Mouse (Mus musculus) cerebellum, adult 11-12 months (tissue): ENCODE results near the gene Kcne2.
A peak's percentile ranks its signal among the peaks of the same experiment; 100 is the strongest.

Experiments
- DNase-seq: peaks from one replicate; pipeline ENCODE4 v3.0.0; 2022

Gene Kcne2

DNA sequence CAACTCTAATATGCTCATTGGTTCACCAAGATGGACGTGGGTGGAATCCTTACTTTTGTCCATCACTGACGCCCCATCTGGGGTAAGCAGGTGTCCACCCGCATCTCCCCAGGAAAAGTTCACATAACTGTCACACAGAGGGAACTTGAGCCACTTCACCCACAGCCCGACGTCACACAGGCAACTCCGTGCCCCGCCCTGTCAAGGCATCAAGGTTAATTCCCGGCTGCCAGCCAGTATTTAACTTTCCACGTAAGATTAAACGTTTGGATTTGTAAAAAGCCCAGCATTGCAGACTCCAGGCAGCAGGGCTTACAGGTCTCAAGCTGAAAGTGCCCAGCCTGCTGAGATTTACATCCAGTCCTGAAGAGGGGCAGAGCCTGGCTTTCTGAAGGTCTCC, at the start of gene Kcne2:
TSS of gene Kcne2 (plus strand) at position 289 of the 400 bp plus-strand sequence.
- DNase-seq, result no peak

DNA sequence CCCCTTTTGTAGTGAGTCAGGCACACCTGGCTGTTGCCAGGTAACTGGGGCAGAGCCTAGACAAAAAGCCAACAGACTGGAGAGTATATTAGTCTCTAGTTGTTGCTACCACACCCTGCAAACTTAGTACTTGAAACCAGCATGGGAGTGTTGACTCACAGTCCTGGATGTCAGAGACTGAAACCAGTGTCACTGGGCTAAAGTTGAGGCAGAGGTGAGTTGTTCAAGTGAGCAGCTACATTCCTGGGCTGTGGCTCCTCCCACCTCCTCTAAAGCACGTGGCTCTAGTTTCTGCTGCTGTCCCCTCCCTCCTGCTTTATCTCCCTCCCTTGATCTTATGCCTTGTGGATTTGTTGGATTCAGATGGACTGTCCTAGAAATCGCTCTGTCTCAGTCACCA, 46.3 kb upstream of the Kcne2 start:
- no peak for DNase-seq

DNA sequence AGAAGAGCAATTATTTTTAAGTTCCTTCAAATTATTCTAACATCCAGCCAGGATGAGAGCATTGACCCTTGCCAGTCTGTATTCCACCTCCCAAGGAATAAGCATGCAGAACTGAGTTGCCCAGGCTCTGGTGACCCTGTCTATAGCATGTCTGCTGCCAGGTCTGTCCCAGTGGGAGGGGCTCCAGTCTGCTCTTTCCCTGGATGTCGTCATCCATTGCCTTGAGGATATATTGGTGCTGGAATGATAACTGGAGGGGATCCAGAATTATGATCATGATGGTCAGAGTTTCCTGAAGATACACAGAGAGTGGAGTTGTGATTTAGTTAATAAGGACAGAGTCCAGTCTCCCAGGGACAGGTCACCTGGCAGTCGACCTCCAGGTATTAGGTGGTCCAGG, 45.2 kb upstream of the Kcne2 start:
- DNase-seq, result no peak

DNA sequence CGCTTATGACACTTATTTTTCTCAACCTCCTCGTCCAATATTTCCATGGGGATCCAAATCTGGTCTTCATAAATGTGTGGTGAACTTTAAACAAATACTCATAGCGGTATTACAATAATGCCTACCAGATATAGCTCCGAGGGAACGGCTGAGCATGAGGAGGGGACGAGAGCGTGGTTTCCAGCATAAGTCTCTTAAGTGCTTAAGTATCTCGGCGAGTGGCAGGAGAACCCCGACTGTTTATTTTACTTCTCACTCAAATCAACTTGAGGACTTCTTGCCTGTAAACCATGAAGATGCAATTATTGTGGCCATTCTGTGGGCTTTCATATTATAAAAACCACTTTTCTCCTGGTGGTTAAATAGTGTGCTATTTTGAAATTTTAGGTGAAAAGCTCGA, 44.5 kb upstream of the Kcne2 start:
- no peak for DNase-seq

DNA sequence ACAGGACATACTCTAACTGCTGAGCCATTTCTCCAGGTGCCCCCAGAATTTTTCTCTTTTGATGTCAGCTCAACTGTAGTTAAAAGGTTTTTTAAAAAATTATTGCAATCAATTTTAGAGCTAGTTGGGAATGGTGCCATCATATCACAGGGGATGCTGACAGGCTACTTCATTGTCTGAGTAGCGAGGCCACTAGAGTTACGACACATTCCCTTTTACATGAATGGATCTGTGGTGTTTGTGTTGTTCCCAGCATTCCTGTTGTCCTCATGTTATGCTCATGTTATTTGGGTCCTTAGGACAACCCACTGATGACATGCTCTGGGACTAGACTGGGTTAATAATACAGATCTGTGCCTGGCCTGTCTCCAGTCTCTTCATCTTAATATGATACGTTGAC, 42.5 kb upstream of the Kcne2 start:
- no peak for DNase-seq

DNA sequence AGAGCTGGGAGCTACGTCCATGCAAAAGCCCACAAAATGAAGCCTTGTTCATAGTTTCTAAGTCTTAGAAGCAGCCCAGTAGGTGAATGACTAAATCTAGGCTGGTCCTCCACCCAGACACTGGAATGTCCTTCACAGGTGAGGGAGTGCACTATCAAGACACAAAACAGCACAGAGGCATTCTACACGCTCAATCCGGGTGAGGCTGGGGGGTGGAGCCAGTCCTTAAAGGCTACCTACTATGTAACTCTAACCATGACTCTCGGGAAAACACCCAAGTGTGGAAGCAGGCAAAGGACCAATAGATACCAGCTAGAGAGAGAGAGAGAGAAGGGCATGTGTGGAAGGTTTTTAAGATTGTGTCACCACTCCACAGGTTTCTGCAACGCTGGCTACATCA, 41.7 kb upstream of the Kcne2 start:
- no peak for DNase-seq

DNA sequence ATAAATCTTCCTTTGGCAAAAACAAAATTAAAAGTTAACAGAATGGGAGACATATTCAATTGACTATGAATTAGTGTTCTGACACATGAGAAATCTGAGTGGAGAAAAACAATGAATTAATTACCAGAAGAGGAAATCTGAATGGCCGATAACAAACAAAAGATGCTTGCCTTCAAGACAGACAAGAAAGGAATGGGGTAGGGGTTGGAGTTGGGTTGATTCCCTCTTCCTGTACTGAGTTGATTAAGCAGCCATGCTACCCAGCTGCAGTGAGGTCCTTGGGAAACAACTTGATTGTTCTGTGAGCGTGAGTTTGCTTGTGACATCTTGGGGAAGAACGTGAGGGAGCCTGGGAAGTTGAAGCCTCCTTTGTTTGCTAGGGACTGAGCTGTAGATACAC, 37.9 kb upstream of the Kcne2 start:
- DNase-seq, result no peak

DNA sequence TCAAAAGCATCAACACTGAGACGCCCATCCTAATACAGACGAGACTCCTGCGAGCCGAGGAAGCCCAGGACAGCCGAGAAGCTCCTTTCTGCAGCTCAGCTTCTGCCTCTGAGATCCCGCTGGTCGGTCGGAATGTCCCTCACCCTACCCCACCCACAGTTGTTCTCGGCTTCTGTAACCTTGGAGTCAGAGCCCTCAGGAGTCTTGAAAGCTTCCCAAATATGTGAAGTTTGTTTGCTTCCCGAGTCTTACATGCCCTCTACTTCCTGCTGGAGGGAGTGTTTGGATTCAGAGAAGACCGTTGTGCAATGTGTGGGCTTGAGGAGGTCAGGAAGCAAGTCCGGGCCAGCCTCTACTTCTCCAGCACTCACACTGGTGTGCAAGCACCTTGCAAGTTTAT, 24.3 kb upstream of the Kcne2 start:
- DNase-seq, result no peak

DNA sequence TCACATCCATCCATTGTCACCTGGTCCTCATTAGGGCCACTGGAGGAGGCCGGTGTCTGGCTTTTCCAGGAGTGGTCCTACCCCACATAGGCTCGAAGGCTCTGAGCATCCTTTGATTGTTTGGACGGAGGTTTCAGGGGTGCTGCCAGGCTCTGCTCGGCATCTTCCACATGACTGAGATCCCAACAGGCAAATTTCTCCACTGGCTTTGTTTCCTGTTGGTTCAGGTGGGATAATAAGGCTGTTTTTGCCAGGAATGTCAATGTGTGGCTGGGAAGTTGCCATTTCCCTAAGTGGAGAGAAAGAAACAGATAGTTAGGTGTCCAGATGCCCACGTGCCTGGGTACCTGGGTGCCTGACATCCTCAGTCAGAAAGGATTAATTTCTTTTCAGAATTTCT, 17.7 kb upstream of the Kcne2 start:
- DNase-seq, result no peak

DNA sequence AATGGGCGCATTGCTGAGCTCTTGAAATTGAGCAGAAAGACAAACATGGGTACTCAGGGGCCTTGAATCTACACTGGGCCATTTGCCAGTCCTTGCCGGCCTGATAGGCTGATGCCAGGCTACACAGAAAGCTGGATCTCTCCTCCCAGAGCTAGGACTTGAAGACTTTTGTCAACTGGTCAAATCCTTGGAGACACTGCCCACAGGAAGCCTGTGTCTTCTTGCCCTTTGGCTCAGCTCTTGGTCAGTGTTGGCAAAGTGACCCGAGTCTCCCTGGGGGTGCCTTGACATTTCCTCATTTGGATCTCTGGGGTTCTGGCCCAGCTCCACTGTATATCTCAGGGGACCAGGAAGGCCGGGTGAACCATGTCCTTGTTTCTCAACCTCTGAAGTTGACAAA, 16.7 kb upstream of the Kcne2 start:
- no peak for DNase-seq

DNA sequence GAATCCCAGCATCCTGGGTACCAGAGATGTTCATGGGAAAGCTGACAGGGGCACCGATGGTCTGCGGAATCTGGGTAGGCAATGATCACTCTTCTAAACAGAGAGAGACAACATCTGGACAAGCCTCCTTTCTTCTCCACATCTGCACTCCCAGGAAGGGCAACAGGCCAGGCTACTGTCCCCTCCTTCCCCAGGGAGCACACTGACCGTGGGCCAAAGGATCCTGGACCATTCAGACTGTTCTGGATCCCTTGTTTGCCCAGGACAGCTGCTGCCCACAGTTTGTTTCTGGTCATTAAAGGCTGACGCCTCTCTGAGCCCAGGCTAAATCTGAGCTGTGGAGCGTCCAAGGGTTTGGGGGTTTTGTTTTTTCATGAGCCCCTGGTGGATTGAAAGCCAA, 9.5 kb upstream of the Kcne2 start:
- no peak for DNase-seq

DNA sequence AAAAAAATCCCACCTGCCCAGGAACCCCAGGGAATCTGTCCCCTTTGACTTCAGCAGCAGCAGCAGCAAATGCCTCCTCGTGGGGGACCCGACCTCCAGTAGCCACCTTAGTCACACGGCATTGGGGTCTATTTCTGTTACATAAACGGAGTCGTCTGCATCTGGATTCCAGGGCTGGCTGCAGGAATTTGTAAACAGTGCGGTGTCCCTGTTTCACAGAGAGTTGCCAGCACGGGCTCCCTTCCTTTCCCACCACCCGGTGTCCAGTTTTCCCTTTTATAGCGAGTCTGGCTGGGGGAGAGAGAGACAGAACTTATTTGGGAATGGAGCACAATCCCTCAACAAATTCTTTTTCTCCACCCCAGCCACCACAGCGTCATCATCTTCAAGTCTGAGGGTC, 7.1 kb upstream of the Kcne2 start:
- no peak for DNase-seq

DNA sequence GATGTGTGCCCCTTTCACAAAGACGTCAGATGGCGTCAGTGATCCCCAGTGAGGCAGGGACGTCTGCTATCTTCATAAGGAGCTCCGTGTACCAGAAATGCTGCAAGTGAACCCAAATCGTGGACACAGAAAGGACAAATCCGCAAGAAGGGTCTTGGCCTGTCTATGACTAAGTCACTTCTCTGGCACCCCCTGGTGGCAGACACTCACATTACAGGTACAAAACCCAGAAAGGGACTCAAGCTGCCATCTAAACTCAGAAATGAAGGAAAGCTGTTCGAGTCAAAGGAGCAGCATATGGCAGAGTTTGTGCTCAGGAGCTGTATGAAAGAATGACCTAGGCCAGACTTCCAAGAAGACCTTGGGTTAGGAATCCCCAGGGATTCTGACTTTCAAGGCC, 5.6 kb upstream of the Kcne2 start:
- DNase-seq, result peak; percentile 70

DNA sequence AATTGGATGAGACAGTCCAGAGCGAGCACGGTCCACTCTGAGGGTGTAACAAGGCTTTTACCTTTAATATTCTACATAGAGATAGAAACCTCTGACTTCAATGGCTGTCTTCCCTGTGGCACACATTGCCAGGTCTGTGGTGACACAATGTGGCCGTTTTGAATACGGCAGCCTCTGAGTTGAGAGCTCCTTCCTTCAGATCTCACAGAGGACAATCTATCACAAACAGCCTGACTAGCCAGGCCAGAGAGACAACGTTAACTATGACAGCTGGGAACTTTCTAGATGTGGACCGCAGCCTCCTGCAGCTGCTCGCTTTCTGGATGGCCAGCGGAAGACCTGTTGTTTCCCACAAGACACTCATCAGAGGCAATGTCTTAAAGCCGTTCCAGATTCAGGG, 3.4 kb upstream of the Kcne2 start:
- no peak for DNase-seq

DNA sequence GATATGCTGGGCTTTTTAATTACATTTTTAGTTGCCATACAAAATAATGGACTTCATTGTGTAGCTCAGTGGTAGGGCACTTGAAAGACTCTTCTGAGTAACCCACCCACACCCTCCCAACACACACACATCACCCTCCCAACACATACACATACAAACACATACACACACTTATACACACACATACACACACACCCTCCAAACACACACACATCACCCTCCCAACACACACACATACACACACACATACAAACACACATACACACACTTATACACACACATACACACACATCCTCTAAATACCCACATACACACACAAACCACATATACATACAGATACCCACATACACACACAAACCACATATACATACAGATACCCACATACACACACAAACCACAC, 2.1 kb upstream of the Kcne2 start:
- DNase-seq, result no peak

DNA sequence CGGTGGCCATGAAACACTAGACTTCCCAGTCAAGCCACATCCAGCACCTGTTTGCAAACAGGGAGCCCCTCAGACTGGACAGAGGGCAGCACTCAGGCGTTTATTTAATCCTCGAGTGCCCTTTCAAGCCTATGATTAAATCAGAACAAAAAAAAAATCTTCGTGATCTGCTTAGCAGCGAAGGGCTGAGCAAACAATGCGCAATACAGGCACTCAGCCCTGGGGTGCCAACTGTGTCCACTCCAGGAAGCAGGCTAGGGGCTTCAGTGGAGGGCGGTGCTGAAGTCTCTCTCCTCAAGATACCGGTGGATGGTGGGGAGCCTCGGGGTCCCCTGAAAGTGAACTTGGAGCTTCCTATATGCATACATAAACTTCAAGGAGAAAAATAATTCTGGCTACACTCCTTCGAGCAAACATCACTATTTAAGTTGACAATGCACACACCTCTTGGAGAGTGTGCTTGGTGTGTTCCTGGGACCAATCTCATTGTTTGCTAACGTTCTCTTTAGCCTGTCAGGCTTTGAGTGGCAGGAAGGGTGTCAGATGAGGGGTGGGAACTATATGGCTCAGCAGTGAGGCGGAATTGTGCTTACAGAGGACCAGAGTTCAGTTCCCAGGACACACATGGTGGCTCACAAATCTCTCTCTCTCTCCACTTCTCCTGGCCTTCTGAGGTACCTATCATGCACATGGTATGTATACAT, 2.2 kb downstream of the Kcne2 start:
- no peak for DNase-seq

DNA sequence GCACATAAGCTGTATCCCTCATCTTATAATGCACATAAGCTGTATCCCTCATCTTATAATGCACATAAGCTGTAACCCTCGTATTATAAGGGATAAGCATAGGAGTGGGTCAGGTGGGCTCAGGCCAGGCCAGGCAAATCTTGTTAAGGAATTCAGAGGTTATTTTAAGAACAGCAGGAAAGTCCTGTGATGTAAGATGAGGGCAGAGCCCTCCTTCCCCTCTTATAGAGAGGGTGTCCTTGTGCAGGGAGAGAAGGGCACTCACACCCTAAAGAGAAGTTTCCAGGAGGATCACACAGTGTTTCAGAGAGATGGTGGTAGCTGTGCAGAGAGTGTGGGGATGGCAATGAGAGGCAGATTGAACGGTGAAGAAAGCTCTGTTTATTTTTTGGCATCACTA, 3.1 kb downstream of the Kcne2 start:
- DNase-seq, result no peak

DNA sequence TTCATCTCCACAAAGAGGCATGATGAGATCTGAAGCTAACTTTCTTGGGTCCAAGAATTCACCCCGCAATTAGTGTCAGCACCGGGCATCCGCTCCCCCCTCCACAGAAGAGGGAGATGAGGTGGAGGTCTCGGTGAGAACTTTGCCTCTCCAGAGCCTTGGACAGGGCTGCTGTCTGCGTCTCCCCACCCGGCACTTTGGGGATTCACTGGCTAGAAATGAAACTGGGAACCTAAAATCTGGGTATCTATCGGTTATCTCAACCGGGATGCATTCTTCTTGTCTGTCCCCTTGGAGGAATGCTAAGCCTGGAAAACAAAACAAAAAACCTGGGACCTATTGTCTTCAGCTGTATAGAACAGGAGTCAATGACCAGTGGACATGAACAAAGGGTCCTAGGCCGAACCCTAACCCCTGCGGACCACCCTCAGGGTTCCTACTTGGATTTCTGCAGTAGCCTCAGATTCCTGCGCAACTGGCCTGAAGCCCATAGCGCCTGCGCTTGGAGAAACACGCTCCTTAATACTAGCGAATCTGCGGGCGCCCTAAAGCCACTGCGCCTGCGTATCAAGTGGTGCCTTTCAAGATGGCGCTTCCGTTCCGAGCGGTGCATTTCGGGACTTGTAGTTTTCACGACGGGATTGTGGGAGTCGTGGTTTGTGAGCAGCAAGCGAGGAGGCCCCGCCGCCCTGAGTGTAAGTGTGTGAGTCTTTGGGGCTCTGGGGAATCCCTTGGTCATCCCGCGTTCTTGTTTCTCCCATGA, 8.6 kb downstream of the Kcne2 start, which contains the start of gene Smim11:
TSS of gene Smim11 (plus strand) at position 638 of the 763 bp plus-strand sequence.
- DNase-seq, result peak; percentile 96

DNA sequence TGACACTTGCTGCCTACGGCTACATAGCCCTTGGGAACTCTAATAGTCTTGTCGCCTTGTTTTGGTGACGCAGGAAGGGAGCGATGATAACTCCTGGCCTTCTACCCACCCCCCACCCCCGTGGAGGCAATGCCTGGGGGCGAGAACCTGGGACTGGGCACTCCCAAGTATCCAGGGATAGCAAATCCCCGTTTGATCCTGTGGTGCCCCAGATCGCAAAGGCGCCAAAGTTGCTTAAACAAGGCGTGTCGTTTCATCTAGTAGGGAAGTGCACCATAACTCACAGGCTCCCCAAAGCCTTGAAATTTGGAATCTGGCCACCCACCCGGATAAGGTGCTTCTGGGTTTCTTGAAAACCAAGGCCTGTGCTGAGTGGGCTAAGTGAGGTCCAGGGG, 9.2 kb downstream of the Kcne2 start:
- peak; percentile 72 for DNase-seq

DNA sequence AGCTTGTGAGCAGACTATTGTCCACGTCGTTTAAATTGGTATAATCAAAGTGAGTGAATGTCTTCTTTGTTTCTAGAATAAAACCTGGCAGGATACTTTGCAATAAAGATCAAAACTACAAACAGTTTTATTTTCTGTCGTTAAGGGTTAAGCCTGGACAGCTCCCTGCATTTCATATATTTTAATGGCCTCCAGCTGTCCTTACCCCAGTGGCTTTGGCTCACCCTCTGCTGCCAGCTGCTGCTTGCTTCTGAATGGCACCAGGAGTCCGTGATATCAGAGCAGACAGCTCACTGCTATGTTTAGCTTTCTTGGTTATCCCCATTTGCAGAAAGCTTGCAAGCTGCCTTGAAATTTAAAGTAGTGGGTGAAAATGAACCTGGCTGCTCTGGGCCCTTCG, 9.8 kb downstream of the Kcne2 start:
- DNase-seq, result no peak

DNA sequence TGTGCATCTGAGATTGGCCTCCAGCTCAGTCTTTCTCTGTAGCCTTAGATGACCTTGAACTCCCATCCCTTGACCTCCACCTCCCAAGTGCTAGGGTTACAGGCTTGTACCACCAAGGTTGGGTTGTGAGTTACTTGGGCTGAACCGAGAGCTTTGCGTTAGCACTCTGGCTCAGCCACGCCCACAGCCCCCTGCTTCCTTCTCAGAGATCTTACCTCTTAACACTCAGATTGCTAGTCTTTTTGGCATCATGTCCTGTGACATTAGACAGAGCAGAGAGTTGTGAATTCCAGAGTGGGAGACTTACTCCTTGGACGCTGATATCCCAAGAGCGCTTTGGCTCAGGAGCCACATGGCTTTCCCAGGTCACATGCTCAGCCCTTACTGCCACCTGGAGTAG, 10.3 kb downstream of the Kcne2 start:
- peak; percentile 56 for DNase-seq

DNA sequence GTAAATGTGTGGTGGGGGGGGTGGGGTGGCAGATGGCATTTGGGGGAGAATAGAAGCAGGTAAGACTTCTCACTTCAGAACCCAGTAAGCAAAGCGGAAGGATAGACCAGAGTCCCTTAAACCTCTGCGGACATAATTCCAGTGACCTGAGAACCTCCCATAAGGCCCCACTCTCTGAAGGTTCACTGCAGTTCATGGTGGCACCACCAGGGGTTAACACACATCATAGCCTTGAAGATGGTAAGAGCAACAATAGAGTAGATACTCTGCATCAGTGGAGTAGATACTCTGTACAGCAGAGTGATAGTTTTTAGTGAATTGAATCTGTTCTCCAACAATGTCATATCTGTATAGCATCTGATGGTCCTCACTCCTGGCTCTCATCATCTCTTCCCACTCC, 13.3 kb downstream of the Kcne2 start:
- no peak for DNase-seq

DNA sequence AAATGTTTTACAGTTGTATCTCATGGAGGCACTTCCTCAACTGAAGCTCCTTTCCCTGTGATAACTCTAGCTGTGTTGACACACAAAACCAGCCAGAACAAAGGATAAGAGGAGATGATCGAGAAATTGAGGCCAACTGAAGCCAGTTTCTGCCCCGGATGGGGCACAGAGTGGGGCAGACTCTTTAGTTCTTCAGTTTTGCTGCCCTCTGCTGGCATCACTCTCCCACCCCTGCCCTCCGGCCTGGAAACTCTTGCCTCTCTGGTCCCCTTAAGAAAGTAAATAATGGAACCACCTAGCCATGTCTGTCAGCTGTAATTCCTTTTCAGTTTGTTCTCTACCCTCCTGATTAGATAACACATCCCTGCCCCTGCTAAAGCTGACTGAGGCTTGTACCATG, 15.8 kb downstream of the Kcne2 start:
- DNase-seq, result no peak

DNA sequence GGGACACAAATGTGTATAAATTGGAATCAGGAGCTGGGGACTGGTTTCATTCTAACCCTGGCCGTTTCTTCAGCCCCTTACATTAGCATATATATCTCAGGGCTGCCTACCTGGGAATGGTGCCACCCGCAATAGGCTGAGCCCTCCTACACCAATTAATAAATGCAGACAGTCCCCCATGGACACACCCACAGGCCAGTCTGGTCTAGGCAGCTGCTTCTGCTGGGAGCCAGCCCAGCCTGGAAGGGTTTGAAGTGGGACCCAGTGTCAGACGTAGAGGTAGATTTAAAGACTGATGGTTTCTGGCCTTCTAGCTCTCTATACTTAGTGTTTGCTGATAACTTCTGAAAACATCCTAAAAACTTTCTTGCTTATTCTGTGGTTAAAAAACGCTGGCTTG, 16.9 kb downstream of the Kcne2 start:
- DNase-seq, result no peak
